Mouse (Mus musculus) brain, embryonic 14.5 days (tissue): ENCODE results near the gene Sox5. TPM values are rescaled to one million over a fixed set of nuclear protein-coding genes. Genes with fewer than 3 reads are reported as not detected.
A peak's percentile ranks its signal among the peaks of the same experiment; 100 is the strongest.

Experiments used
- DNase-seq: peaks from one replicate; pipeline ENCODE4 v3.0.0-alpha.2; 2011; ENCODE audit warnings: low read depth
- CTCF ChIP-seq: fragments of 200-500 bp; IDR thresholded peaks from 2 replicates; pipeline ENCODE4 v1.5.1; 2012; ENCODE audit warnings: inconsistent platforms, mild to moderate bottlenecking, moderate library complexity, borderline replicate concordance; ENCODE audit not compliant: insufficient read depth, insufficient read length; ENCODE audit errors: extremely low read depth
- POLR2A ChIP-seq: fragments of 200-500 bp; IDR thresholded peaks from 2 replicates; pipeline ENCODE4 v1.6.1; 2012; ENCODE audit warnings: mild to moderate bottlenecking, inconsistent platforms, borderline replicate concordance; ENCODE audit not compliant: poor library complexity, insufficient read depth, insufficient read length, severe bottlenecking; ENCODE audit errors: extremely low read depth
- polyA plus RNA-seq: library from polyadenylated mRNA; depleted of rRNA; stranded (reverse); fragments of >200 nt; gene quantifications from 2 replicates; pipeline ENCODE4 v1.2.3, GENCODE M21; 2012

The Sox5 gene
- polyA plus RNA-seq, 1 experiment = 30.3 TPM

- peak; percentile 40 for DNase-seq
- TF ChIP-seq POLR2A (no peak), CTCF (no peak)
Observed at GRCm38 (mm10) chr6:144782866-144783265, 1.1 kb upstream of the Sox5 start.

DNA sequence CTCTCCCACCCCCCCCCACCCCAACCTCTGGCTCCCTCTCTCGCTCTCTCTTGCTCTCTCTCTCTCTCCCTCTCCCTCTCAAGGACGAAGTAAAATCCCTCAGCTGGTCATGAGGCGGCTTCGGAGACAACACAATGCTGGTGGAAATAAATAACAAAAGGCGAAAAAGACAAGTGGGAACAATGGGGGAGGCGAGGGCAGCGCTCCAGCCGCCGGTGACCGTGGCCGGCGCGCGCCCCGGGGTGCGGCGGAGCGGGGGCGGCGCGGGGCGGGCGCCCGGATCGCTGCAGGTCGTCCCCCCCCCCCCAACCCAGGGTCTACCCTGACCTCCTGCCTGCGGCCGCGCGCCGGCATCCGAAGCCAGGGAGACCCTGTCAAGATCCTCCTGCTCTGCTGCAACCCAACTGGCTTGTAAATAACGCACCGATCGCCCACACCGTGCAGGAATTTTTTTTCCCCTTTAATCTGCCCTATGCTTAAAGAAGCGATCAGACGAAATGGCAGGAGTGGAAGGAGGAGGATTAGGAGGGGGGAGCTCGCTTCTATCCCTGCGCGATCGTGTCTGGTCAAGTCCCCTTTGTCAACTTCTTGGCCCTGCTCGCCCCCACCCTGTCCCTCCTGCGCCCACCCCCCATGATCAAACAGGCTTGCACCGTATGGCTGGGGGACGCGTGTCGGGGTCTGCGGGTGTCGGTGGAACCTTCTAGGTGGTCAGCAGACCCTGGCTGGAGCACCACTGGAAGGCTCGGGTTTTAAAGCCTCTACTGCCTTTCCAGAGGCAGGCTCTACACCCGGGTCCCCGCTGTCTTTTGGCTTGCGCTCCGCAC, 467 bp upstream of the Sox5 start:
- DNase-seq = peak; percentile 62
- TF ChIP-seq POLR2A (0 out of 2 replicates have a peak, but pooled peaks have one; percentile 24), CTCF (no peak)

DNA sequence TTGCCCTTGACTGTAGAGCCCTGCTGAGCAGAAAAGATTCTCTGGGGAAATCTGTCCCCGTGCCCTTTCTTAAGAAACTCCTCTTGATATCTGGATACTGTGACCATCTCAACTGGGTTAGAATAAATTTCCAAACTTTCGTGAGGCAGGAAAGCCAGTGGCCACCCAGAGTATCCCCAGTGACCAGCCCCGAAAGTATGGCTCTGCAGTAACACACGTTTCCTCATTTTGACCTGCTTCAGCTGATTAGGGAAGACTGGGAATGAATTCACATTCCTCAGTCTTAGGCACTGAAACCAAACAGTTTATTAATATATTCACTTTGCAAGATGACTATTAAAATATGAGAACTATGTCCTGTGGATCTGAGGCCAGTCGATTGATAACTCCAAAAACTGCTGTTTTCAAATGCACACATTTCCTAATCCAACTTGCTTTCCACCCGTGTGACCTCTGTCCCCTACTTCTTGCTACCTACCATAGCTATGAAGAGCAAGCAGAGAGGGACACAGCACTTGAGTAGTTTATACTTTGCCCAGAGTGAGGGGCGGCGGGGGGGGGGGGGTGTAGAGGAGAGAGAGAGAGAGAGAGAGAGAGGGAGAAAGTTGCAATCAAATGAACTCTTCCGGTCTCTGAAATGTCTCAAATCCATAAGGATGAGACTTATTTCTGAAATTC, 1.0 kb downstream of the Sox5 start:
- TF ChIP-seq POLR2A = no peak
- TF ChIP-seq CTCF = no peak
- DNase-seq = peak; percentile 33

GRCm38 (mm10) chr6:144779945-144780607, 1.7 kb downstream of the Sox5 start:
- TF ChIP-seq POLR2A (no peak), CTCF (no peak)
- DNase-seq = no peak

DNA sequence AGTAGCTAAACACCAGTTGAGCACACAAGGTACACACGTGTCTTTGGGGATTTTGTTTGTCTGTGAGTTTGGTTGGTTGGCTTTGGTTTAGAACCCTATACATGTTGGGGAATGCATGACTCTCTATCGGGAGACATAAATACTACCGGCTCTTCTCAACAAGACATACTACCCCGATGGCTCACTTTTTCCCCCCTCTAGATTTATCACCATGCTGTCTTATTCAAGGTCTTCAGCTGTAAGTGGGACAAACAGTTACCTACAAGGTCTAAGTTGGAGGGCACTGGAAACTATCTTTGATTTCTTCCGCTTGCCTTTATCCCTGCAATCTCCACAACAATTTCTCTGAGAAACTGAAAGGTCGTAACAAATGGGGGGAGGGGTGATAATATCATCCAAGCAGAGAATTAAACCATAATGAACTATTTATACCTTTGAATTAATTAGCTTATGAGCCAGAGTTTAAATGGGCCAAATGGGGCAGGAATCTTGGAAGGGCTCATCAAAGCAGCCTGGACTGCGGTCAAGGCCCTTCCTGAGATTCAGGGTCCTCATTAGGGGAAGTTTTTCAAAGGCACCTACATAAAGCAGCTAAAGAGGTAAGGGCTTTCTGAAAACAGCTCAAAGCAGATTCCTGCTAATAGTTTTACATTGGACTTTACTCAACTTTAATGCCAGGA, 4.3 kb downstream of the Sox5 start:
- peak; percentile 62 for DNase-seq
- TF ChIP-seq POLR2A (no peak), CTCF (no peak)

DNA sequence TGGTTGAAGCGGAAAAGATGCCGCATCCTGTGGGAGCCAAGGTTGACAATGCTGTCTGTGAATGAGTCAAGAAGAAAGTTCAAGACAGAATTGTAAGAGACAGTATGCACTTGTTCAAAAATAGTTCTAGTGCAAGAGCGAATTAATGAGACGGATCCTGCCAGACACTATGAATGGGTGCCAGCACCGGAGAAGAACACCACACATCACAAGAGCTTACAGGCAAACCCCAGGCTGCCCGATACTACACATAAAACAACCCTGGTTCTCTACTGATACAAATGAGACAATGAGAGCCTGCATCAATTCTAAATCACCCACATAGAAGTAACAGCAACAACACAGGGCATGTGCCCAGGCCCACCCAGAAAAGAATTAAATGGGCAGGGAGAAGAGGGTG, 8.0 kb downstream of the Sox5 start:
- DNase-seq = peak; percentile 68
- TF ChIP-seq POLR2A = no peak
- no peak for TF ChIP-seq CTCF

DNA sequence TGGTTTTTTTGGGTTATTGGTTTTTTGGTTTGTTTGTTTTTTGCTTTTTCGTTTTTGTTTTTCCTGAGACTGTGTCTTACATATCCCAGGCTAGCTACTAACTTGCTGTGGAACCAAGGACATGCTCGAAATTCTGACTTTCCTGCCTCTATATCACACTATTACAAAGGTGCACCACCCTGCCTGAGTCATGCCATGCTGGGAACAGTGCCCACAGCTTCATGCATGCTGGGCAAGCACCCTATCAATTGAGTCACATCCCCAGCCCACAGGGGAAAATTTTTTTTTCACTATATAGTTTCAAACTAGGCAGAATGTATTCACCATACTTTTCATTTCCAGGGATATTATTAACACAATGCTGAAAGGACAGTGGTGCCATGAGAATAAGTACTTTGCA, 8.8 kb downstream of the Sox5 start:
- DNase-seq = no peak
- TF ChIP-seq POLR2A (no peak), CTCF (no peak)

- DNase-seq = no peak
- no peak for TF ChIP-seq POLR2A
- no peak for TF ChIP-seq CTCF
Observed at GRCm38 (mm10) chr6:144772175-144772918, 9.4 kb downstream of the Sox5 start.

DNA sequence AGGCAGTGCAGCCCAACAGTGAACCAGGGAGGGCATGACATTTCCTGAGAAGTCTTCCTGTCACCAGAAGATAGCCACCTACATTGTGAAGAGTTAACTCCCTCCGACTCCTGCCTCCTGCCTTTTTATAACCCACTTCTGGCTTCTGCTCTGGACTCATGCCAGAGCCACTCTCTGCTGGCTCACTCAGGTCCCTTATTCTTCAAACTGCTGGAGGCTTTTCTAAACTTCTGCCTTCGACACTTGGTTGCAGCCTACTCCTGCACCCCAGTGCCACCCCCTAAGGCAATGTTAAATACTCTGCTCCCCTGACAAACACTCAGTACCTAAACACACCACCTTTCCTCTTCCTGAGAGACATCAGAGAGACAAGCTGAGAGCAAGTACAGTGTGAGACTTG, 12.7 kb downstream of the Sox5 start:
- TF ChIP-seq POLR2A (no peak), CTCF (no peak)
- DNase-seq = peak; percentile 49

DNA sequence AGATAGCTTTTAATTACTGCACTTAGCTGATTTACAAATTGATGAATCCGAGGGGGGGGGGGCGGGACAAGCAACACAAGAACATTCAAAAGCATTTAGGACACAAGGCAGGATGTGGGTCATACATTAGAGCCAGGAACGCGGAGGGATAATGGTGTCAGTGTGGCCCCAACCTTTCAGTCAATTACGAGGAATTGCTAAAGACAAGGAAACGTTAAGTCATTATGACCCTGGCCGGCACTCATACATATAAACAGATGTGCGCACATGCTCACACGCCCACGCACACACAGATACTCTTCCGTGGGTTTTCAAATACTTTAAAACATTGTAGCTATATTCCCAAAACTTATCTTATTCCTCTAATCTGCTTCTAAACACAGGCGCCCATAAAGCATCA, 19.9 kb downstream of the Sox5 start:
- no peak for DNase-seq
- TF ChIP-seq POLR2A (no peak), CTCF (no peak)
